Mouse (Mus musculus) liver, embryonic 14.5 days (tissue): ENCODE measurements around the gene Itgb3.
"Not testable (repeated sequence)": the region's sequence is repeated elsewhere in the genome, so short reads cannot be mapped to it uniquely, and the experiment has no call there.

ENCODE experiments used
- CTCF ChIP-seq: IDR thresholded peaks from 2 replicates; pipeline ENCODE4 v1.5.1; 2016; ENCODE audit warnings: antibody characterized with exemption, low read depth, control low read depth
- EP300 ChIP-seq: IDR thresholded peaks from 2 replicates; pipeline ENCODE4 v1.6.1; 2016; ENCODE audit warnings: antibody characterized with exemption, low read depth

DNA sequence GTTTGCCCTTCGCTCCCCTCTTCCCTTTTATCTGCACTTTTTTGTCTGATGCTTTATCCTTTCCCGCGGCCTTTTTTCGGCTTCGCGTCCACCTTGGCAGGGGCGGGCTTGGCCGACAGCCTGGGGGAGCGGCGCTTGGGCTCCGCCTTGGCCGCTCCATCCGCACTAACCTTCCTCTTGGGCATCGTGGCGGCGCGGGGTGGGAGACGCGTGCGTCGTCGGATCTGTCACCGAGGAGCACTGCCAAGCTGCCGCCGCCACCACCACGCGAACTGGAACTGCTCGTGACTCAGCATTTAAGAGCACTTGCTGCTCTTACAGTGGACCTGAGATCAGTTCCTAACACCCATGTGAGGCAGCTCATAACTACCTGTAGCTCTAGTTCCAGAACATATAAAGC is 36.4 kb upstream of the Itgb3 start:
- not testable (repeated sequence) for TF ChIP-seq CTCF, EP300
